Mouse (Mus musculus) layer of hippocampus, adult 11-12 months (tissue): ENCODE results near the gene Nfe2.
"Not testable (repeated sequence)": the region's sequence is repeated elsewhere in the genome, so short reads cannot be mapped to it uniquely, and the experiment has no call there.

Source experiments
- DNase-seq: peaks from one replicate; pipeline ENCODE4 v3.0.0; 2022; ENCODE audit warnings: low spot score

Nfe2 gene

DNA sequence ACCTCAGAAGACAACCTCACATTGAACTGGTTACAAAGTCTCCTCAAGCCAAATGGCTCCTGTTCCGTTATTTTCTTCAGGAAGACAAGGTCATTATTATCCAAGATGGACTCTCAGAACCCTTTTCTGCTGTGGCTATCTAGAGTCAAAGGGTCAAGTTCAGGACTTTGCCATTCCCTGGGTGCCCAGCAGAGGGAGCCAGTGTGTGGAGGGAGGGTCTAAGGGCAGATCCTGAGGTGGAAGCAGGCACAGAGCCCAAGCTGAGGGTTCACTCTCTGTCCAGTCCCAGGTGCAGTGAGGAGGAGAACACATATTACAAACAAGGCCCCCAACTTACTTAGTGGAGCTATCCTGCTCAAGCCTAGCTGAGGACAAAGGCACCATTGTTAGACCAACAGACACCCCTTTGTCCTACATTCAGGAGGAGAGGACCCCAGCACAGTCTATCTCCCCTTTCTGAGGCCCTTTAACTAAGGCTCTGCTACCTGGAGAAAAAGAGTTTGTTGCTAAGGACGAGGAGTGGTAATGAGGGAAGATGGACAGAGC is 7.9 kb downstream of the Nfe2 start:
- DNase-seq, result peak; percentile 41

DNA sequence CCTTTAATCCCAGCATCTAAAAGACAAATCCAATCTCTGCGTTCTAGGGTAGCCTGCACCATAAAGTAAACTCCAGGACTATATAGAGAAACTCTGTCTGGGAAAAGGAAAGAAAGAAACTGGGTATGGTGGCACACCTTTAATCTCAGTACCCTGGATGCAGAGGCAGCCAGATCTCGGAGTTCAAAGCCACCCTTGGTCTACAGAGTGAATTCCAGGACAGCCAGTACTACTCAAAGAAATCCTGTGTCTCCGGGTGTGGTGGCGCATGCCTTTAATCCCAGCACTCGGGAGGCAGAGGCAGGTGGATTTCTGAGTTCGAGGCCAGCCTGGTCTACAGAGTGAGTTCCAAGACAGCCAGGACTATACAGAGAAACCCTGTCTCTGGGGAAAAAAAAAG is 8.7 kb downstream of the Nfe2 start:
- not testable (repeated sequence) for DNase-seq

DNA sequence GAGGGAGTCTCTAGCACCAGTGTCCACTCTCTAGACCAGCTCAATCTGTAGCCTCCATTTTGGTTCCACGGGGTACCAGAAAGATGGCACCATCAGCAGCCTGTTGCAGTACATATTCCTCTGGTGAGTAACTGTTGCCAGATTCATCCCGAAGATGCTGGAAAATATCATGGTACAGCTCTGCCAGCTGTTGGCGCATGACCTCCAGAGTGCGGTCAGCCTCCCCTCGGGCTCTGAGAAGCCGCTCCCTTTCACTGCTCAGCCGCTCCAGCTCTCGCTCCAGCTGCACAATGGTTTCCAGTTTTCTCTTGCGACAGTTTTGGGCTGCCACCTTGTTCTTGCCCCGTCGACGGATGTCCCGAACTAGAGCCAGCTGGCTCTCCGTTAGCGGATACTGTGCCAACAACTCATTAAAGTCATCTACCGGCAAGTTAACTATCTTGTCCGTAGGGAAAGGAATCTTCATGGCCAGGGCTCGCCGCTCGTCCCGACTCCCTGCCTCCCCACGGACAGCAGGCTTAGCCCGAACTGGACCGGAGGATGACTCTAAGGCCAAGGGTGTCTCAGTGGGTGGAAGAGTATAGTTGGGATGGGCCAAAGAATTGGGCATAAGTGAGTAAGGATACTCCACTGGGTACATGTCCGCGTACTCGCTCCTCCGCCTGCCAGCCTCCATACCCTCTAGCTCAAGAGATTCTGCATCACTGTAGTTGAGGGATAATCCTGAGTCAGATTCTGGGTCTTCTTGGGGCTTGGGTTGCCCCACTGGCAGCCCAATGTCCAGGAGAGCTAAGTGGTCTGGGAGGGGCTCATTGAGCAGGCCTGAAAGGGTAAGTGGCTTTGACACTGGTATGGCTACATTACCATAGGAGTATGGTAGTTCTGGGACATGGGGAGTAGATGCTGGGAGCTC is 9.5 kb downstream of the Nfe2 start:
- no peak for DNase-seq

DNA sequence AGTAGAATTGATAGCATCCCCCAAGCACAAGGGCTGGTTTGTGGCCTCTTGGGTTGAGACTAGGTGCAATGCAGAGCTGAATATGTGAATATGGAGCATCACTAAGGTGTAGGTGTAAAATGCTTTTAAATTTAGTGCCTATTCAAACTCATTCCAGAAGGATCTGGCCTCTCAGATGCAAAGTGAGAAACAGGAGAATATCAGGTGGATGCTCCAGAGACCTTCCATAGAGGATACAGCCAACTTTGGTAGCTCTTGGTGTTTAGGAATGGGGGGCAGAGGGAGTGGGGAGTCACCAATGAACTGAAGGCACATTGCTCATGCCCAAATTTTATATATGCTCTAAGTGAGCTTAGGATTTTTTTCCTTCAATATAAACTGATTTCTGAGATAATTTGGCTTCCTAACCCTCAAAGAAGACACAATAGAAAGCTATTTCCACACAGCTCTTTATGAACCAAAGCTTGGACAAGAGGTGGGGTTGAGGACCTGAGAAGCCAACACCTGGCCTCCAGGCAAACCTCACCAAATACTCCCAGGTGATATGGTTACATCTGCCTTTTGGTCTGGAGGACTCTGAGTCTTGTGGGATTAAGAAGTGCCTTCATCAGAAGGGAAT is 10.3 kb downstream of the Nfe2 start:
- no peak for DNase-seq

DNA sequence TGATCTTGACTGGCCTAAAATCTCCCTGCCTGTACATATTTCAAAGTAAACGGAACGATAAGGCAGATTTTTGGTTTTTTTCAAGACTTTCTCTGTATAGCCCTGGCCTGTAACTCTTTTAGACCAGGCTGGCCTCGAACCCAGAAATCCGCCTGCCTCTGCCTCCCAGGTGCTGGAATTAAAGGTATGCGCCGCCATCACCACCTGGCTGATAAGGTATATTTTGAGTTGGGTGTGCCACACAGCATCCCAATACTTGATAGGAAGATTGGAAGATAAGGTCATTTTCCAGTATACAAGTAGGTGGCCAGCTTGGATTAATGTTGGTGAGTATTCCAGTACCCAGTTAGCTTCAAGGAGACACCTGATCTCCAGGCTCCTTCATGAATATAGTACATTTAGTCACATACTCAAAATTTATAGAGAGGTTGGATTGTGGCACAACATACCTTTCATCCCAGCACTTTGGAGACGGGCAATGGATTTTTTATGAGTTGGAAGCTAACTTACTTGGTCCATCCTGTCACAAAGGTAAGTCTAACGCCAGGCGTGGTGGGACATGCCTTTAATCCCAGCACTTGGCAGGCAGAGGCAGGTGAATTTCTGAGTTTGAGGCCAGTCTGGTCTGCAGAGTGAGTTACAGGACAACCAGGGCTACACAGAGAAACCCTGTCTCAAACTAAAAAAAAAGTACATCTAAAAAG is 11.0 kb downstream of the Nfe2 start:
- DNase-seq, result no peak

DNA sequence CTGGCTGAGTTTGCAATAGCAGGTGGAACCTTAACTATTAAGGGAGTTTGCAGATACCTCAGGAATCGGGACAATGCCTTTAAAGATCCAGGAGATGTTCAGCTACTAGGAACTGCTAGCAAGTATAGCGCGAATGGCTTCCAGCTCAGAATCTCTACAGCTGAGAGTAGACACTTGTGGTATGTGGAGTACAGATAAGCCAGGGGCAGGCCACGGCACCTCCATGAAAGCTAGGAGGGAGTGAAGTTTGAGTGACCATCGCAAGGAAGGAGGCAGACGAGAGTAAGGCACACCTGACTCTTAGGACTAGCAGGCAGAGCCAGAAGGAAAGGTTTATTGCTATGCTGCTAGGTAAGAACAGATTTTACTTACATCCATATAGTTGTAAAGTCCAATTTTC is 12.6 kb downstream of the Nfe2 start:
- DNase-seq, result no peak

DNA sequence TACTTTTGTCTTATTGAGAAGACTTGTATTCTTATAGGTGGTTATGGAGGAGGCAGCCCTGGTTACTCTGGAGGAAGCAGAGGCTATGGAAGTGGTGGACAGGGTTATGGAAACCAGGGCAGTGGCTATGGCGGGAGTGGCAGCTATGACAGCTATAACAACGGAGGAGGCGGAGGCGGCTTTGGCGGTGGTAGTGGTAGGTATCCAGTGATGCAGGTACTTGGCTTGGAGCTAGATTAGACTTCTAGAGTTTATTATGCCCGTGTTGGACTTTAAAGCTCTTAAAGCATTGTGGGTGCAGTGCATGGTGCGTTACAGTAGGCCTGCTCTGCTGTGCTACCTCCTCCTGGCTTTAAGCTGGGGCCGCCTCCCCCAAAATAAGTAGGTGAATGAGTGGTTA is 15.3 kb downstream of the Nfe2 start:
- DNase-seq, result no peak

DNA sequence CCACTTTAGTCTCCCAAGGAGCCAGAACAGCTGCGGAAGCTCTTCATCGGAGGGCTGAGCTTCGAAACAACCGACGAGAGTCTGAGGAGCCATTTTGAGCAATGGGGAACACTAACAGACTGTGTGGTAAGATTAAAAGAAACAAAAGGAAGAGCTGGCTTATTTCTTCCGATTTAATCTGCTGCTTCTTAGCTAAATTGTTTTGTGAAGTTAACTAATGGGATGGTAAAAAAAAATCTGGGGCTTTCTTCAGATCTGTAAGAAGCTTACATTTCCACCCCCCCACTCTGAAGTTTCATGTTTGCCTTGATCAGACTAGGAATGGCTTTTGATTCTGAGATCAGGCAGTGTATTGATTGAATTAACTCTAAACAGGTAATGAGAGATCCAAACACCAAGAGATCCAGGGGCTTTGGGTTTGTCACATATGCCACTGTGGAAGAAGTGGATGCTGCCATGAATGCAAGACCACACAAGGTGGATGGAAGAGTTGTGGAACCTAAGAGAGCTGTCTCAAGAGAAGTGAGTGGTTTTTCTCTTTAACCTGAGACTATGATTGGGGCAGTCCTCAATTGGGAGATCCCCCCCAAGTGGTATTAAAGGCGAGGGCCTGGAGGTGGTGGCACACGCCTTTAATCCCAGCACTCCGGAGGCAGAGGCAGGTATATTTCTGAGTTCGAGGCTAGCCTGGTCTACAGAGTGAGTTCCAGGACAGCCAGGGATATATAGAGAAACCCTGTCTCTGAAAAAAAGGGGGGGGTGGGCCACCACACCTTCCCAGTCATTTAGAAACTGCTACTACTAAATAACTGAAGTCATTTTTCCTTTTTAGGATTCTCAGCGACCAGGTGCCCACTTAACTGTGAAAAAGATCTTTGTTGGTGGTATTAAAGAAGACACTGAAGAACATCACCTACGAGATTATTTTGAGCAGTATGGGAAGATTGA is 16.9 kb downstream of the Nfe2 start:
- not testable (repeated sequence) for DNase-seq

DNA sequence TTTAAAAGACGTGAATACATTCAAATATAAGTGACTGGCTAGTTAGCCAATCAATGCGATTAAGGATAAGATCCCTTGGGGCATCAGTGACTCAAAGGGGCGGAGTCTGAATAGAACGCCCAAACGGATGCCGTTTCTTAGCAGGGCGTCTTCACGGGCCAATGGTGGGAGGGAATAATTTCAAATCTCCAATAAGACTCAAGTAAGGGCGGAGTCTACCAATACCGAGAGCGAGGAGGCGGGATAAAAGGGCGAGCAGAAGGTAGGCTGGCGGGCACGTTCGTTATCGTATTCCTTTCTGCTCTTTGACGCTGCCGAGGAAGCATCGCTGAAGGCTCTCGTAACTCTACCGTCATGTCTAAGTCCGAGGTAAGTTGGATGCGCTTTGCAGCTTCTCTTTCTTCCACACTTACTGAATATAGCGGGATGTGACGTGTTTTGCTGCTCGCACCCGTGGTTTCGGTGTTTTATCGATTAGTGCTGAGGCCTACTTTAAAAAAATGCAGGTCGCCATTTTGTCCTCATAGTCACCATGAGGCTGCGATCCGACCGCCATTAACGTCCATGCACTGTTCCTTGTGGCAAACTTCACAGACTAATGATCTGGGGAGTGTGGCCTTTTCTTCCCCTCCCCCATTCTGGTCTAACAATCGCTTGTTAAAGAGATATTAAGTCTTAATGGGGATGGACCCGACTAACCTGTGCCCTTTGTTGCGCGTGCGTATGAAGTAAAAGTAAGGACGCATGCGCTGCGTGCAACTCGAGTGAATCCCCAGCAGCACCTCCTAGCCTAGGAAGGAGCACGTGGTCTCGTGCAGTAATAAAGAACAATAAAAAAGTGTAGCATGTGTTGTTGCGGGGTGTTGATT is 17.8 kb downstream of the Nfe2 start, which contains the start of gene Hnrnpa1:
TSS of gene Hnrnpa1 (plus strand) at position 273 of the 869 bp plus-strand sequence.
- DNase-seq, result peak; percentile 96

DNA sequence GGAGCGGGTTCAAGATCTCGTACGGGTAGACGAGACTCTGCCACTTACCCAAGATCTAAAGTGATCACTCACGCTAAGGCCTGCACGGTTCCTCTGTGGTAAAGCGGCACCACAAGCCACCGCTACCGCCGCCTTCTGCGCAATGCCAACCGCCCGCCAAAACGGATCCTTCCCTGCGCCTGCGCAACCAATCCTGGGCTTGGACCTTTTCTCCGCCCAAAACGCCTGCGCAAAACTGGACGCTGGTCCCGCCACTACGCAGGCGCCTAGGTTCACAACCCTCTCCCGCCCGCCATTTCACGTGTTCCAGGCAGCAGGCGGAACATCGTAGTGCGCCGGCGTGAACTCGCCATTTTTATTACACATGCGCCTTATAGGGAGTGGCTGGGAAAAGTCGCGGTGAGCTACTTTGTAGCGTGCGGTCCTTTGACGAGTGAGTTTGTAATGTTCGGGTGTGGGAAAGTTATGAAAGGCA is 18.5 kb downstream of the Nfe2 start, which contains the start of gene Cbx5:
TSS of gene Cbx5 (minus strand) at position 132 of the 475 bp plus-strand sequence.
- peak; percentile 98 for DNase-seq

DNA sequence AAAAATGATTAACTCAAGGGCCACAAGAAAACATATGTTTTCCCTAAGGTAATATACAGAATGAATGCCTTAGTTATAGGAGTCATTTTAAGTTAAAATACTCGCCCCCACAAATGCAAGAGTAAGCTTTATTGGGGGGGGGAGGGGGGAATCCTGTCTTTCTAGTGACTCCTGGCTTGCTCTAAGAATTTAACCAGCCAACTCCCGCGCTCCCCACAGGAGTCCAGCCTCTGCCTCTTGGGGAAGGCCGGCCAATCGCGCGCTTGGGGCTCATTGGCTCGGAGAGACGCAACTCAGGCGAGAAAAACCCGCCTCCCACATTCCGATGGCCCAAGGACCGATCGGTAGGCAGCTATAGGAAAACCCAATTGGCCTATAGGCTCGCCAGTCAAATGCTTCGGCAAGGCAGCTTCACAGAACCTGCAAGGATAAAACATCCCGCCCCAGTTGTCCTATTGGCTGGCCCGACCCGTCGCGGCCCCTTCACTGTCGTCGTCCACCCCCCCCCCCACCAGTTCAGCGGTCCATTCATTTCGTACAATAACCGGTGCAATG is 19.0 kb downstream of the Nfe2 start:
- peak; percentile 96 for DNase-seq

DNA sequence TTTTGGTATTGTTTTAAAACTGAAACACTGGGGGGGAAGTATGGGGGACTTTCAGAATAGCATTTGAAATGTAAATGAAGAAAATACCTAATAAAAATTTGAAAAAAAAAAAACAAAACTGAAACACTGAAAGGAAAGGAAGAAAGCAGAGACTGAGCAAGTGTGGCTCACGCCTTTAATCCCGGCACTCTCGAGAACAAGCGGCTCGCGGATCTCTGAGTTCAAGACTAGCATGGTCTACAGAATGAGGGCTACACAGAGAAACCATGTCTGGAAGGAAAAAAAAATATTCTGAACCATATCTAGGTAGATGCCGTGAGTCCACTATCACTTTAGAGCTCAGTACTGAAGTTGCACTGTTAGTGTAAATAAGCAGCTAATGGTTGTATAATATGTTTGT is 20.9 kb downstream of the Nfe2 start:
- no peak for DNase-seq

DNA sequence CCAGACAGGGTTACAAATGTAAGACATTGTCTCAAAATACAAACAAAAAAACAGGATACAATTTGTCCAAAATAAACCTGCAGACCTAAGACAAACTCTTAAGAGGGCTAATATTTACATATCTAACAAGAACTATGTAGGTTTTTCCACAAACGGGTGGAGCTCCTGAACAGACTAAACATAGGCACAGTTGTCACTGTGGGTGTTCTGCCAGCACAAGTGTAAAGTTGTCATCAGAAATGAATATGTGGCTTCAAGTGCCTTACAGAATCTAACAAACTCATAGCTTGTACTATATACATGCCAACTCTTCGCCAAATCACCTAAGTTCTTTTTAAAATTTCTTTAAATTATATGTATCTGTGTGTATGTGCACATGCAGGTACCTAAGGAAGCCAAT is 25.1 kb downstream of the Nfe2 start:
- no peak for DNase-seq

DNA sequence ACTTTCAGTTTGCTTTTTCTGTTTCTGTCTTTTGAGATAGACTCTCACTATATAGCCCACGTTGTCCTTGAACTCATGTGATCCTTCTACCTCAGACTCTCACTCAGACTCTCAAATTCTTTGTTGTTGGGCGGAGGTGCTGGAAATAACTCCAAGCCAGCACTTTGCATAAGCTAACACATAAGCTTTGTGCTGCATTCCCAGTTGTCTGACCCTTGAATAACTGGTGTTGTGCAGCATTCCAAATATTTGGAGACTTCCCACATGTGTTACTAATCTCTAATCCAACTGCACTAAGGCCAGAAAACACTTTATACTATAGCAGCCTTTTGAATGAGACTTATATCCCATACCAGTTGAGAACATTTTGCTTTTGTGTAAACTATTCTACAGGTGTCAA is 29.3 kb downstream of the Nfe2 start:
- no peak for DNase-seq

DNA sequence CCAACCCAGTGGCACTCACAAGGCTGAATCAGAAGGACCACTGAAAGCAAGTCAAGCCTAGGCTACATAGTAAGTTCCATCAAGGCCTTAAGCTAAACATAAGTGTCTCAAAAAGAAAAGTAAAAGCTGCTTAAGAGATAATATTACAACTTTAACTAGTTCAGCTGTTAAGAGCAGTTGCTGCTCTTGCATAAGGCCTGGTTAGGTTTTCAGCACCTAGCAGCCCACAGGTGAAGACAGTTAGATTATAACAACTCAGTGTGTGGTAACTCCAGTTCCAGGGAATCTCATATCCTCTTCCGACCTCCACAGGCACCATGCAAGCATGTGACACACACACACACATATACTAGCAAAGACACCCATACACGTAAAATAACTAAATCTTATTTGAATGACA is 30.6 kb downstream of the Nfe2 start:
- no peak for DNase-seq

DNA sequence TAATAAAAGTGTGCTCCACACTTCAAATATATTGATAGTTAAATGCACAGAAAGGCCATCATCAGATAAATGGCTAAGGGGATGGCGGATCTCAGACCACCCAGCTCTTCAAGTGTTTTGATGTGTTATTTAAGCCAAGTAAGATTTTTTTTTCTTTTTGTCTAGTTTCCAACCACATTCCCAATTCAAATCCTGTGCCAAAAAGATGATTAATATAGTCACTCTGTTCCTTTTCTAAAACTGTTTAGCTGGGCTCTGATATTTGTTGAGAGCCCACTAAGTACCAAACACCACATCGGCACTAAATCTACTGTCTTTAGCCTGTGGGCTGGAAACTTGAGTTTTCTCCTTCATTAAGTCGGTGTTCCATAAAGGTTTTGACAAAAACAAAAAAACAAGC is 31.2 kb downstream of the Nfe2 start:
- no peak for DNase-seq

DNA sequence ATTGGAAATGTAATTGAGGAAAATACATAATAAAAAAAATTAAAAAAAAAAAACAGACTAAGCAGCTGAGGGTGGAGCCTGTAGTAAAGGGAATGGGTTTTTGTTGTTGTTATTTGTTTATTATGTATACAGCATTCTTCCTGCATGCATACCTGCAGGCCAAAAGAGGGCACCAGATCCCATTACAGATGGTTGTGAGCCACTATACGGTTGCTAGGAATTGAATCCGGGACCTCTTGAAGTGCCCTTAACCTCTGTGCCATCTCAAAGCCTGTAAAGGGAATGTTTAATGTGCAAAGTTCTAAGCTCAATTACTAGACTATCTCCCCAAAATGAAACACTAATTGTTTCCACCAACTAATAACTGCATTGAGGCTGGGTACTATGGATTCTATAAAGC is 34.0 kb downstream of the Nfe2 start:
- DNase-seq, result no peak

DNA sequence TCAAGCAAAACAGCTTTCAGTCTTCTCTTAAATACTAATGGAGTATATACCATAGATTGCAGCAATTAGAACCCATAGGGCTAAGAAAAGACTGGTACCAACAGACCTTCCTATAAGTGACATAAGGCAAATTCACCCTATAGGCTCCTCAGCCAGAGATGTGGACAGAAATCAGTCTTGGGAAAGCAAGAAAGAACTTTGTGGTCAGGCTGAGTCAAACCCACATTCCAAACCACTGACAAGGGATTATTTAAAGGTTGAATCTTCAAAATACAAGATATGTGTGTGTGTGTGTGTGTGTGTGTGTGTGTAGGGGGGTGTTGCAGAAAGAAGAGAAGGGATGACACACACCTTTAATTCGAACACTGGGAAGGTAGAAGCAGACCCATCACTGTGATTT is 36.8 kb downstream of the Nfe2 start:
- no peak for DNase-seq

DNA sequence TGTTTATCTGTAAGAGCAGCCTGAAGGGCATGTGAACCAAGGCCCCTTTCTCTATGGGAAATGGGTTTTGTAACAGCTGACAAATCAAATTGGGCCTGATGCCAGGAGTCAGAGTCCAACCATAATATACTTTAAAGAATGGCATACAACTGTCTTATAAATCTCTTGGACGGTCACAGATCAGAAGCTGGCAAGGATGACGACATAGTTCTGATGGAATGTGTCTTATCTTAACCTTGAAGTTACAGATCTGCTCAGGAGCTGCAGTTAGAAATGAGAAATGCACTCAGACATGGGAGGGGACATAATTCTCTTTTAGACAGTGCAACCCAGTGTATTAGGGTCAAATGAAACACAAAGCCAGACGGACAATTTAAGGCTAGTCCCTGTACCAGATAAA is 37.4 kb downstream of the Nfe2 start:
- no peak for DNase-seq

DNA sequence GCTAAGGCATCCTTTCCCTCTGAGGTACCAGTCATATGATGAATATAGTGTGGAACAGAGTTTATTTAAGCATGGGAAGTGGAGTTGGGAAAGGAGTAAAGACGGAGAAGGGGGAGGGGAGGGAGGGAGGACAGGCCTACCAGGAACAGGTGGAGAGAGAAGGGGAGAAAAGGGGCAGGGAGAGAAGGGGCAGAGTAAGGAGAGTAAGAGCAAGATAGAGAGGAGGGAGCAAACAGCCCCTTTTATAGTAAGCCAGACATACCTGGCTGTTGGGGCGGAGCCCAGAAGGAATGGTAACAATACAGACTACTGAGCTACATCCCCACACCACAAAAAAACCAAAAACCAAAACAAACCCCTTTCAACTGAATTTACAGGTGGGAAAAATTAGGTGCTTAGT is 42.2 kb downstream of the Nfe2 start:
- DNase-seq, result no peak
